Mouse (Mus musculus): ENCODE results near the gene Zfp704. TPM values are rescaled to one million over a fixed set of nuclear protein-coding genes. Genes with fewer than 3 reads are reported as not detected.

Zfp704 gene
- total and polyA plus RNA-seq, 2 experiments from 2014 or later, result 11.3 to 68.8 TPM

DNA sequence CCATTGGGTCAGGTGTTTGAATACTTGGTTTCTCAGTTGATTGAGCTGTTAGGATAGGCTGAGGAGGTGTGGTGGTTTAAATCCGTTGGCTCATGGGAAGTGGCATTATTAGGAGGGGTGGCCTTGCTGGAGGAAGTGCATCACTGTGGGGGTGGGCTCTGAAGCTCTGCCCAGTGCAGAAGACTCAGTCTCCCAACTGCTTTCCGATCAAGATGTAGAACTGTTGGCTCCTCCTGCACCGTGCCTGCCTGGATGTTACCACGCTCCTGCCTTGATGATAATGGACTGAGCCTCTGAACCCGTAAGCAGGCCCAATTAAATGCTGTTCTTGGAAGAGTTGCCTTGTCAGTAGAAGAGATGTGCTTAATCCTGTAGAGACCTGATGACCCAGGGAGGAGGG is 154.5 kb downstream of the Zfp704 start:
- 89% methylated on average over 5 of the region's 5 CpGs for WGBS
- TF ChIP-seq CTCF (IDR thresholded peaks at IDR 0.05), result no peak

DNA sequence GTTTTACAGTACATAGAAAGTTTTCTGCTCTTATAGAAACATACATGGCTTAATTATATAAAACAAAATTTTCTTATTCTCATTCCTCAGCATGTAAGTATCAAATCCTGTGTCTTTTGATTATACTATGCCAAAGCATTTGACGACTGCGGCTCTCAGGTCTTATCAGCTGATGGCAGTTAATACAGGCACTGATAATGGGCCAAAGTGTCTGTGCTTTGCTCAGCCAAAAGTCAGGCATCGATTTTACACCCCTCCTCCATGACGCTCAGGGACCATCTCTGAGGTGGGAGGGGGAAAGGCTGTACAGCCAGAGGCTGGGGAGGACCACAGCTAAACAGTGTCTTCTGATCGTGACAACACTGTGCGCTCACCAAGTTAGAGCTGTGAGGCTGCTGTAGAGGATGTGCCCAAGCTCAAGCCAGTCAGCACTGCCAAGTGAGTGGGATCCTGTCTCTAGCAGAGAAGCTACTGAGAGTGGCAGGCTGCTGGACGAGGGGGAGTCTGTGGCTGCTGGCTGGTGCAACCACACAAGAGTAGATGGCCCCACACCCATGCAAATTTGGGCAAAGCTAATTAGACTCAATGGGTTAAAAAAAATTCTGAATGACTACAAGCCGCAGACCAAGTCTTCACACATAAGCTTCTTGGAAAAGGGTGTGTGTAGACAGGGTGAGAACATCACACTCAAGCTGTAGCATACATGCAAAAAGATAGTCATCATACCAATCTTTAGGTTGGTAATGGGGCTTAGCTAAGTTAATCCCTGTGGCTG is 155.1 kb downstream of the Zfp704 start:
- Histone ChIP-seq H3K36me3 (ENCODE audit: insufficient read depth, low read length) (no peaks in the 10 kb centered on the region; the same call in 1 of the 2 replicates), H3K27ac (ENCODE audit: low read depth, low read length) (no peak overlapping the region), H3K27me3 (ENCODE audit: insufficient read depth, low read length) (no peaks in the 10 kb centered on the region), H3K9me3 (ENCODE audit: low read length) (no peaks in the 10 kb centered on the region), H3K4me2 (ENCODE audit: low read depth, low read length, poor library complexity, severe bottlenecking) (no peak overlapping the region), H3K9ac (replicated peaks; ENCODE audit: low read length, poor library complexity, severe bottlenecking) (no peak overlapping the region), H3K4me1 (ENCODE audit: insufficient read depth, low read length) (no peaks in the 10 kb centered on the region), H3K4me3 (ENCODE audit: low read depth, low read length) (no peak overlapping the region)
- no peak for TF ChIP-seq CTCF (IDR thresholded peaks at IDR 0.05)
- no peak for DNase-seq (ENCODE audit: low spot score)
- WGBS, result 84% methylated on average over 8 of the region's 8 CpGs
- ATAC-seq (ENCODE audit: low FRiP score), result peak; percentile 38; the same call in 1 of the 2 replicates

More for the DNA sequence above, 154.5 kb downstream of the Zfp704 start:
- no peak for ATAC-seq (ENCODE audit: low FRiP score)
- H3K27me3 ChIP-seq (ENCODE audit: insufficient read depth, low read length), result no peaks in the 10 kb centered on the region
- no peak overlapping the region for H3K4me2 ChIP-seq (ENCODE audit: low read depth, low read length, poor library complexity, severe bottlenecking)
- no peak overlapping the region for H3K27ac ChIP-seq (ENCODE audit: low read depth, low read length)
- H3K36me3 ChIP-seq (ENCODE audit: insufficient read depth, low read length), result no peaks in the 10 kb centered on the region; the same call in 1 of the 2 replicates
- no peak overlapping the region for H3K9ac ChIP-seq (replicated peaks; ENCODE audit: low read length, poor library complexity, severe bottlenecking)
- H3K4me1 ChIP-seq (ENCODE audit: insufficient read depth, low read length), result no peaks in the 10 kb centered on the region
- no peak for DNase-seq (ENCODE audit: low spot score)
- H3K9me3 ChIP-seq (ENCODE audit: low read length), result no peaks in the 10 kb centered on the region
- H3K4me3 ChIP-seq (ENCODE audit: low read depth, low read length), result no peak overlapping the region

DNA sequence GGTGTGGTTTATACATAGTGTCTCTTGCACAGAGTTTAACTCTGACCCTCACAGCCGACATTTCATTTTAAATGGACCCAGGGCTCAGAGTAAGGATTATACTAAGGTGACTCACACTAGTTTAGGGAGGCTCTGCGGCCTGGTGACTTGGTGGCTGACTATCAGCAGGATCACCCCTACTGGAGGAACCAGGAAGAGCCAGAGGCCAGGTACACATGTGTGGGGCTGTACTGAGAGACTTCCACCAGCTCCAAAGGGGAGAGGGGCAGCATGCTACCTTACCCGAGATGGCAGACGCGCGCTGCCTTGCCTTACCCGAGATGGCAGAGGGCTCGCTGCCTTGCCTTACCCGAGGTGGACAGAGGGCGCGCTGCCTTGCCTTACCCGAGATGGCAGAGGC is 159.4 kb downstream of the Zfp704 start:
- Histone ChIP-seq H3K27me3 (ENCODE audit: insufficient read depth, low read length) (no peaks in the 10 kb centered on the region), H3K4me3 (ENCODE audit: low read depth, low read length) (no peak overlapping the region), H3K27ac (ENCODE audit: low read depth, low read length) (no peak overlapping the region), H3K36me3 (ENCODE audit: insufficient read depth, low read length) (peaks cover 13% of the 10 kb centered on the region), H3K9ac (replicated peaks; ENCODE audit: low read length, poor library complexity, severe bottlenecking) (no peak overlapping the region), H3K4me2 (ENCODE audit: low read depth, low read length, poor library complexity, severe bottlenecking) (no peak overlapping the region), H3K9me3 (ENCODE audit: low read length) (no peaks in the 10 kb centered on the region), H3K4me1 (ENCODE audit: insufficient read depth, low read length) (no peaks in the 10 kb centered on the region)
- TF ChIP-seq CTCF (IDR thresholded peaks at IDR 0.05), result 0 out of 2 replicates have a peak, but pooled peaks have one; percentile 2
- WGBS, result 94% methylated on average over 12 of the region's 12 CpGs
- DNase-seq (ENCODE audit: low spot score) (no peak), ATAC-seq (ENCODE audit: low FRiP score) (no peak)

DNA sequence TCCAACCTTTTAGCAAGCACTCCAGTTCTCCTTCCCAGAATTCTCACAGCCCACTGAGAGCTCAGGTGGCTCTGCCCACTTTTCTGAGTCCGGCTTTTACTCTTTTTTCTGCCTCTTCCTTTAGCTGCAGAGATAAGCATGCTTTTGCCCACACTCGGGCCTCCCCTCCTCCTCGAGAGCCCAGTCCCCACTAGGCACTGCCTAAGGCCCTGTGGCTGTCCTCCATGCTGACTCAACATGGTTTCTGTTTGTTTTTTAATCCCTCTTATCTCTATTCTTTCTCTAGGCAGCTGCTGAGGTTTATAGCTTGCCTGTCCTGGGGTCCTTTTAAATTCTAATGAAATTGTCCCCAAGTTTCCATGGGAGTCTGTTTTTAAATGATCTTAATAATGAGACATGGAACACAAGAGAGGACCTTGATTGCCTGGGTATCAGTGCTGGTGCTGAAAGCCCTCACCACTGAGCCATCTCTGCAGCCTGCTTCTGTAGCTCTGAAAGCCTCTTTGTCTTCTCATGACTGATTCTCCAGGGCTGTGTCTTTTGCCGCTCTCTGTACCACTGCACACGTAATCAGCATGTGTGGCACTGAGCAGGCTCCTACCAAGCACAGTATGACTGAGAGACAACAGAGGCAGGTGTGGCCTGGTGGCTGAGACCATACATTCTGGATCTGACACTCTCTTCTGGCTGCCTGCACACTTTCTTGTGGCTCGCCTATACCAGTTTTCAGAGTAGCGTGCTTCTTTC is 160.5 kb downstream of the Zfp704 start:
- Histone ChIP-seq H3K36me3 (ENCODE audit: insufficient read depth, low read length) (peaks cover 14% of the 10 kb centered on the region), H3K27me3 (ENCODE audit: insufficient read depth, low read length) (no peaks in the 10 kb centered on the region), H3K9me3 (ENCODE audit: low read length) (no peaks in the 10 kb centered on the region), H3K4me3 (ENCODE audit: low read depth, low read length) (no peak overlapping the region), H3K4me2 (ENCODE audit: low read depth, low read length, poor library complexity, severe bottlenecking) (no peak overlapping the region), H3K27ac (ENCODE audit: low read depth, low read length) (no peak overlapping the region; the same call in 1 of the 2 replicates), H3K9ac (replicated peaks; ENCODE audit: low read length, poor library complexity, severe bottlenecking) (no peak overlapping the region), H3K4me1 (ENCODE audit: insufficient read depth, low read length) (no peaks in the 10 kb centered on the region)
- ATAC-seq (ENCODE audit: low FRiP score), result peak; percentile 44
- WGBS, result 37% methylated on average over 7 of the region's 7 CpGs
- no peak for DNase-seq (ENCODE audit: low spot score)
- TF ChIP-seq CTCF (IDR thresholded peaks at IDR 0.05), result no peak

DNA sequence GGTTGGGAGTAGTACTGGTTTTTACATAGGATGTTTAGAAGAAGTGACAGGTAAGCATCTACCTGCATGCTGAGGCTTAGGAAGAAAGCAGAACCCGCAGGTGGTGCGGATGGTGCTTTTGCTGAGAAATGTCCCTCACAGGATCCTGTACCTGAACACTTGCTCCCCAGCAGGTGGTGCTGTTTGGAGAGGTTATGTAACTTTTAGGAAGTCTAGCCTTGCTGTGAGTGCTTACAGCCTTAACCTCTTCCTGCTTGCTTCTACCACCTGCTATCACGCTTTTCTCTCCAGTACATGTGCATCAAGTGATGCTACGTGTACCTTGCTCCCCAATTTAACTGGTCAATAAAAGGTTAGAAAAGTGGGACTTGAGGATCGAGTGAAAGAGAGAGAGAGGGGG is 161.3 kb downstream of the Zfp704 start:
- DNase-seq (ENCODE audit: low spot score), result no peak
- no peaks in the 10 kb centered on the region for H3K27me3 ChIP-seq (ENCODE audit: insufficient read depth, low read length)
- H3K4me3 ChIP-seq (ENCODE audit: low read depth, low read length), result no peak overlapping the region
- no peak overlapping the region for H3K9ac ChIP-seq (replicated peaks; ENCODE audit: low read length, poor library complexity, severe bottlenecking)
- H3K27ac ChIP-seq (ENCODE audit: low read depth, low read length), result no peak overlapping the region
- H3K9me3 ChIP-seq (ENCODE audit: low read length), result no peaks in the 10 kb centered on the region
- TF ChIP-seq CTCF (IDR thresholded peaks at IDR 0.05), result peak; percentile 50
- H3K36me3 ChIP-seq (ENCODE audit: insufficient read depth, low read length), result peaks cover 14% of the 10 kb centered on the region
- no peak overlapping the region for H3K4me2 ChIP-seq (ENCODE audit: low read depth, low read length, poor library complexity, severe bottlenecking)
- 98% methylated on average over 5 of the region's 5 CpGs for WGBS
- 0 out of 2 replicates have a peak, but pooled peaks have one; percentile 20 for ATAC-seq (ENCODE audit: low FRiP score)
- H3K4me1 ChIP-seq (ENCODE audit: insufficient read depth, low read length), result no peaks in the 10 kb centered on the region

DNA sequence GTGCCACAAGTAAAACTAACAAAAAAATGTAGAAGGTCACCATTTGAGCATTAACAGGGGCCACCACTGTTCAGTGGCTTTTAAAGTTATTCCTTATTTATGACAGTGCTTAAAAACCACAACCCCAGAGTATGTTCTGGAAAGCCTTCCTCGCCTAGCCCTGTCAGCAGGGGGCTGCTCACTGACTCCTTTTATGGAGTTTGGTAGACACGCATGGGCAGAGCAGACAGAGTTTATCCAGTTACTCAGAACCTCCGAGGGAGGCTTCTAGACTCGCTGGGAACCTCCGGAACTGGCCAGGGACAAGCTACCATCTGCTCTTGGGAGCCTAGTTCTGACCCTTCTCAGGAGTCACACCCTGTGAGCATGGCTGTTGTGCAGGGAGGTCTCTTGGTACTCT is 165.3 kb downstream of the Zfp704 start:
- Histone ChIP-seq H3K4me3 (ENCODE audit: low read depth, low read length) (no peak overlapping the region), H3K27ac (ENCODE audit: low read depth, low read length) (no peak overlapping the region), H3K4me1 (ENCODE audit: insufficient read depth, low read length) (no peaks in the 10 kb centered on the region), H3K9ac (replicated peaks; ENCODE audit: low read length, poor library complexity, severe bottlenecking) (no peak overlapping the region), H3K36me3 (ENCODE audit: insufficient read depth, low read length) (peaks cover 14% of the 10 kb centered on the region), H3K27me3 (ENCODE audit: insufficient read depth, low read length) (no peaks in the 10 kb centered on the region), H3K4me2 (ENCODE audit: low read depth, low read length, poor library complexity, severe bottlenecking) (no peak overlapping the region), H3K9me3 (ENCODE audit: low read length) (no peaks in the 10 kb centered on the region)
- ATAC-seq (ENCODE audit: low FRiP score), result no peak
- DNase-seq (ENCODE audit: low spot score), result no peak
- no peak for TF ChIP-seq CTCF (IDR thresholded peaks at IDR 0.05)
- WGBS, result 76% methylated on average over 5 of the region's 5 CpGs

Measured in midbrain, postnatal 0 days (tissue).